Mouse (Mus musculus): ENCODE data around the gene Mcm6.

DNA sequence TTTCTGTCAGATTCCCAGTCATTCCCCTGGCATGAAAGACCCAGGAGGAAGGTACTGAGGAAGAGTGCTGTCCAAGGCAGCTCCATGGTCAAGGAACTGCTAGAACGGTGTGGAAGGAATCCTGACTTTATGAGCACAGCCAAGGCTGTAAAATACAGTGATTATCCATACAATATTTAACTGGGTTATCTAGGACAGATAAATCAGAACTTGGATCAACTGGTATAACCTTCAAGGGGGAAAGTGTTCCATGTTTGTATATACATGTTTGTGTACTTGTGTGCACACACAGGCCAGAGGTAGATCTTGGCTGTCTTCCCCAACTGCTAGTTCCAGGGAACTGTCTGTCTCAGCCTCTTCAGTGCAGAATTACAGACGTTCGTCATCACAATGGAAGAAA, 31.2 kb downstream of the Mcm6 start, which contains the start of gene Lct:
- TF ChIP-seq CTCF (IDR thresholded peaks at IDR 0.05; ENCODE audit: control insufficient read depth, insufficient read depth, insufficient read length) = no peak
- TF ChIP-seq FOSL1 (IDR thresholded peaks at IDR 0.05; ENCODE audit: insufficient read depth, low read length, poor library complexity, severe bottlenecking) = no peak
- TF ChIP-seq USF1 (IDR thresholded peaks at IDR 0.05; ENCODE audit: low read depth) = no peak
- no peak for TF ChIP-seq MYOD1 (IDR thresholded peaks at IDR 0.05; ENCODE audit: control insufficient read depth, insufficient read length, low read depth)
- TF ChIP-seq MAX (IDR thresholded peaks at IDR 0.05) = no peak
- no peak for TF ChIP-seq MYOG (IDR thresholded peaks at IDR 0.05; ENCODE audit: control insufficient read depth, extremely low read depth, insufficient read length)

Data from C2C12 (cell line).